Mouse (Mus musculus) lung, postnatal 4 days (tissue): ENCODE results near the gene Ccni.

Experiments
- DNase-seq, 2 experiments: peaks; one replicate each; pipeline ENCODE4 v3.0.0; 2021

Gene Ccni

DNA sequence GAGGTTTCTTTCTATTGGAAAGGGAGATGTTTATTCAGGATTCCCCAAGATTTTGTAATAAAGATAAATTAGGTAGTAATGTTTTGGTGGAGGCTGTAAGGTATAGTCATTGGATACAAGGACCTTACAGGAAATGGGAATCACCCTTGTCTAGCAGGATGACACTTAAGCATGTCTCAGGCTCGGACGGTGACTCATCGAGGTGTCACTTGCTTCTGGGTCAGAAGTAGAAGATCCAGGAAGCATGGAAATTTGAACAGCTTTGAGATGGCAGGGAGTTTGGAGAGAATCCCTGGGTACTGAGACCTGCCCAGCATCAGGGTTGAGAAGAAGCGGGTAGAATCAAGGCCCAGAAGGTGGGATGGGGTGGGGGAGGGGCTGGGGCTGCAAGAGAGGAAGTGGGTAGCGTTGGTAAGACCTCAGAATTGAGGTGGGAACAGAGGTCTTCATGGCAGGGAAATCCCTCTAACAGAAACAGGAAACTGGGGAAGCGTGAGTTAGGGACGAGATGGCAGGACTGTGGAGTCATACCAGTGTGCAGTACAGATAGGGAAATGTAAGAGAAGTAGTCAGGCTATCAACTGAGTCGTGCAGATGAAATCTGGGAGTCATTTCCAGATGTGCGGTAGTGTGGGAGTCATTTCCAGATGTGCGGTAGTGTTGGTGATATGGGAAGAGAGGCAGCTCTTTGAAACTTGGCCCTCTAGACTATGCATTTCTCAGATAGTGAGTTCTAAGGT, 70.8 kb downstream of the Ccni start:
- DNase-seq: no peak

DNA sequence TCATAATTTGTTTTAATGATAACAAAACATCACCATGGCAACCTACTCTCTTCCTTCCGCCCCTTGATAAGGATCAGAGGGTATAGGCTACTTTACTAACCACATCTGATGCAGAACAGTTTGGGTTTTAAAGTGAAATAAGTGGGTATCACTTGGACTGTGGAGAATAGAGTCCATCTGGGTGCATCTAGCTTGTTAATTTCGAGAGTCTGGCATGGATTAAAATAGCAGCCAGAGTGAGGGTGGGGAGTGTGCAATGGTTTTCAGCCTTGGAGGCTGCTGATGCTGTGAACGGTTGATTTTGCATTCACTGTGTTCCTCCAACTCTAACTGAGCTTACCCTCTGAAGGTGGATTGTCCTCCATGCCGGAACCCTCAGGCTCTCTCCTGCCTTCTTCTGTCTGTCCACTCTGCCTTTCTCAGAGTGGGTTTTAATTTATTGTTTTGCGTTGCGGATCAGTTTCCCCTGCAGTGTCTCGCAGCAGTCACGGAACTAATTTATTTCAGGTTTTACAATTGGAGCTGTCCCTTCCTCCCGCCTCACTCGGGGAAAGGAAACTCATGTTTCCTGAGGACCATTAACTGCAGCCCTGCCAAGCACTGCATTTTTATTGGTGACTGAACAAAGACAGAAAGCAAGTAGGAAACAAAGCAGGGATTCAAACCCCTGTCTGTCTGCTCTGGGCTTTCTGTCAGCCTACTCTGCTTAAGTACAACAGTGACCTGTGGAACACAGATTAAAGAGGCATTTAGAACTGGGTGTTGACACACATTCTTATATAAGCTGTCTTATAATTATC, 72.7 kb downstream of the Ccni start:
- no peak for DNase-seq
